Mouse (Mus musculus) lung, postnatal 14 days (tissue): ENCODE results near the gene Dbf4.

Source experiments
- DNase-seq: peaks from one replicate; pipeline ENCODE4 v3.0.0; 2021

Gene Dbf4

DNA sequence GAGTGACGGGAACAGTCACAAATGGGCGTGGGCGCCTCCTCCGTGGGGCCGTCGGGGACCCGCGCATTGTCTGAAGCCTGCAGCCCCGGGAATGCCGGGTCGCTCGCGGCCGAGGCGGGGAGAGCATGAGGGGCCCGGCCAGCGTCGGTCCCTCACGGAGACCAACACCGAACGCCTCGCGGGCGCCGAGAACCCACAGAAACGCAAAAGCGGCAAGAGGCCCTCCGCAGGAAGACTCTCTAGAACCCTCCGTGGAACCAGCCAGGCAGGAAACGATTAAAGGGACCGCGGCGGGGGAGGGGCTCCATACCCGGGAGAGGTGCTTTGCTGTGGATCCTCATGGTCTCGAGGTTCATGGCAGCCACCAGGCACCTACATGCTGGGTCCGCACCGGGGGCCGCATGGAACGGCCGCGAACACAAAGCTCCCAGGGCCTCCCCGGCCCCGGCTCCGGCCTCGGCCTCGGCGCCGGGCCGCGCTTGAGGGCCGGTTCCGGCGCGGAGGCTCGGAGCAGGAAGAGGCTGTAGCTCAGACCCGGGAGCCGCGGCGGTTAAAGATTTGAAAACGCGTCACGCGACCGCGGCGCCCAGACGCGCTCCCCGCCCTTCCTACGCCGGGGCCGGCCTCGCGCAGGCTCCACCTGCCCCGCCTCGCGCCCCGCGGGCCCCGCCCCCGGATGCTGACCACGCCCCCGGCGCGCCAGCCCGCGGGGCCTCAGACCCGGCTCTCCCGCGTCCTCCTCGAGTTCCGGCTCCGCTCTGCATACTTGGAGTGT is at the start of gene Dbf4, which contains the start of gene Slc25a40:
Gene Dbf4 (minus strand): TSS at position 560 of the 775 bp plus-strand sequence.
Gene Slc25a40 (plus strand): TSS at position 694 of the 775 bp plus-strand sequence.
- DNase-seq: peak; percentile 92

DNA sequence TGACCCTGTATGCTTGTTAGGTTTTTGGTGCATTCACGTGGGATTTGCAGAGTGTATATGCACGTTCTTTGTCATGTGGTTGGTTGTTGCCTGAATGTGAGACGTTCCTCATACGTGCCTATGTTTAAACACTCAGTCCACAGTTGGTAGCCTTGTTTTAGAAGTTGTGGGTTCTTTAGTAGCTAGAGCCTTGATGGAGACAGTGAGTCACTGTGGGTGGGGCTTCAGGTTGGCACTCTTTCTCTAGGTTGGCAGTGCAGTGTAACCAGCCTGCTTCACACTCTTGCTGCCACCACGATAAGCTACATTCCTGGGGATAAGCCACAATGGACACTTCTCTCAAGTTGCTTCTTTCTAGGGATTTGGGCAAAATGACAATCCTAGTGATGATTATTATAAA is 34.0 kb upstream of the Dbf4 start:
- no peak for DNase-seq

DNA sequence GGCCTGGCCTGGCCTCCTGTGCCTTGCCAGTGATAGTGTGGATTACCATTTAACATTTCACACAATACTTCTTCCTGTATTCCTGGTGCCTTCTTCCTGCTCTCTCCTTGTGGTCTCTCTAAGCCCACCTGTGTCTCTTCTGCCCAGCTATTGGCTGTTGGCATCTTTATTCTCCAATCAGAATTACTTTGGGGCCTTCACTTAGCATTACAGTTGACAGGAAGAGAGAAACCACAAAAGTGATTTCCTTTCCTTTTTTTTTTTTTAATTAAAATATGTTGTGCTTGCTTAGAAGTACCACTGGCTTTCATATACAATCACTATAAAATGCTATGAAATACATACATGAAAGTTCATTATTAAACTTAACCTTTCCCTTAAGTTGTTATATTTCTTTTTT is 33.0 kb upstream of the Dbf4 start:
- DNase-seq: no peak

DNA sequence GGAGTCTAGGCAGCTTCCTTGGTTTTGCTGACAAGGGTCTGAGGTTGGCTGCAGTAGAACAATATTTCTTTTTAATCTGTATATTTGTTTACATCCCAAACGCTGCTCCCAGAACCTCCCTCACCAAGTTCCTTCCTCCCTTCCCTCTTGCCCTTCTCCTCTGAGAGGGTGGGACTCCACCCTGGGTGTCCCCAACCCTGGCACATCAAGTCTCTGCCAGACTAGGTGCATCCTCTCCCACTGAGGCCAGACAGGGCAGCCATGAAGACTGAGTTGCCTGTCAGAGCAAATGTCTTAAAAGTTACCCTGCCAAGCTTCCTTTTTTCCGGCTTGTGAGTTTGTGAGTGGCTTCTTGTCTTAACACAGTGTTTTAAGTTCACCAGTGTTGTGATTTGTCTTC is 16.6 kb upstream of the Dbf4 start:
- DNase-seq: no peak

DNA sequence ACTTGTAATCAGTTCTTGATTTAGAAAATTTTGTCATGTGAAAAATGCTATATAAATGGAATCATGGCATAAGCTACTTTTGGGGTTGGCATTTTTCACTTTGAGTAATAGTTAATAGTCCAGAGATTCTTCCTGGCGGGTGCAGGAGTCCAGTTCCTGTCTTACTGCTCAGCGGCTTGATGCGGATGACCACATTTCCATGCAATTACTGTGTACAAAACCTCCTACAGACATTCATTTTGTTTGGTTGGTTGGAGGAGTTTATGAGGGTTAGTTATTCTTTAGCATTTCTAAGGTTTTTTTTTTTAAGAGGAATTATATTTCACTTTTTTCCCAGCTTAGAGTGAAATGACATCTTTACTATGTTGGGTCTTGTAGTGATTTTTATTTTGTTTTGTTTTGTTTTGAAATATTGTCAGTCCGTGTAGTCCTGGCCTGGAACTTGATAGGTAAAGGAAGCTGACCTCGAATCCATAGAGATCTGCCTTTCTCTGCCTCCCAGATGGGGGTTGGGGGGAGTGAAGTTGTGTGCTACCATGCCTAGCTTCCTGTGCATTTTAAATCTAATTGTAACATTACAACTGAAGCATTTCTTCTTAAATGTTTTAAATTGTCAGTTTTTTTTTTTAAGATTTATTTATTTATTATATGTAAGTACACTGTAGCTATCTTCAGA is 15.1 kb upstream of the Dbf4 start:
- DNase-seq: no peak

DNA sequence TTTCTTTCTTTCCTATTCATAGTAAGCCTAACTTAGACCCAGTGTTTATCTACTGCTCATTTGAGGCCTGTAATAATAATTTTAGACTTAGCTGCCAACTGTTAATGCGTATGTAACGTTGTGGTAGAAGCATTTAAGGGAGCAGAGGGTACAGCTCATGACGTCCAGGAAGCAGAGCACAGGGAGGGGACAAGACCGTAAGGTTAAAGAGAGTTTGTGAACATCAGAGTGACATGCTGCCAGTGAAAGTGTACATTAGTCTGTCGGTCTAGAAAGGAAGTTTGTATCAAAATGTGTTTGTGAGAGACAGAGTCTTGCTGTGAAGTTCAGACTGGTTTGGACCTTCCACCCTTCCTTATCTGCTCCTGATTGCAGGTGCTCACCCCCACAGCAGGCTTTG is 3.4 kb upstream of the Dbf4 start:
- no peak for DNase-seq

DNA sequence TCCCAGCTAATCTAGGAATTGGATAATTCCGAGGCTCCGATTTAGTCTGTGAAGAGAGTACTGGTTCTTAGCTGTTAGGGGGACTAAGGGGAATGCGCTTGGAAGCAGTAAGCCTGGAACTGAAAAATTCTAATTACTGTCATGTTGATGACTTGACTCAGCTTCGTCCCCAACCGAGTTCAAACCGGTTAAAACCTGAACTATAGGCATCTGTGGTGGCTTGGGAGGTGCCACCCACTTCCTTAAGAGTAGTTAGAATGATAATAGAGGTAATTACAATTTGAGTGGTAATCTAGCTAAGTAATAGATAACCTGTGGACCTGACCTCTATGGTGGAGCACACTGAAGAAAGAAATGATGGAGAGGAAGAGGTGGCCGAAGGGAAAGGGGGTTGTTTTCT is 1.6 kb upstream of the Dbf4 start:
- DNase-seq: no peak

DNA sequence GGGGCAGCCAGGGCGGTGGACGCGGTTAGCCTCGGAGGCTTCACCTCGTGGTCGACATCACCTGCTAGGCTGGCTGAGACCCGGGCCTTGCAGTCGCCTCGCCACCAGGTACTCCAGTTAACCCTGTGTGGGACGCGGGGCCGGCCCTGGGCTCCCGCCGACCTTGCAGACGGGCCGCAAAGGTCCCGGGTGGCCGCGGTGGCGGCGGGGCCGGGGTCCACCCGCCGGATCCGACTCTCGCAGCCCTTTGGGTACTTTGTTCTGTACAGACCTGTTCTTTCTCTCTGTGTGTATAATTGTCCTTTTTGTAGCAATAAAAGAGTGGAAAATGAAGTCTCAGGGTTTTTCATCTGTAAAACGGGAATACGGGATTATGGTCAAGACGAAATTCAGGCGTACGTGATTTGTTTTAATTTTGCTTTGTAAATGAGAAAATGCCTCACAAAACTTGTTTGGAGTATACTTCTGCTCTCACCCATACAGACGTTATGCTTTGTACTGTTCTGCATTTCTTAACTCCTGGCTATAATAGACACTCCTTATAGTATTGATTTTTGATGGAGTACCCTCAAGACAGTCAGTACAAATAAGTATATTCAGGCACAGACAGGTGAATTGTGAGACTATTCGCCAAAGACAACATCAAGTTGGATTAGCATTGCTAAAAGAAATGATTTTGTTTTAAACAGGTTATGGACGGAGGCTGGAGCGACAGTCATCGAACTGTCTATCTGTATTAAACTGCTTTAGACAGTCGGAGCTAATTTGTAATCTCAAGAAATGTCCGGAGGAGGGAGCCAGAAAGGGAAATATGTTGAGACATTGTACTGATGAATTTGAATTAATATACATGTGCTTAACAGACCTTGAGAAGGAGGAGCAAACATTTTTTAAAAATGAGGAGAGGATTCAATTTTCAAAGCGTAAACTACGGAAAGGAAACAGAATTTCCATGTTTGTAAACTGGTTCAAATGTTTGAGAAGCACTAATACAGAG is 714 bp upstream of the Dbf4 start:
- no peak for DNase-seq

DNA sequence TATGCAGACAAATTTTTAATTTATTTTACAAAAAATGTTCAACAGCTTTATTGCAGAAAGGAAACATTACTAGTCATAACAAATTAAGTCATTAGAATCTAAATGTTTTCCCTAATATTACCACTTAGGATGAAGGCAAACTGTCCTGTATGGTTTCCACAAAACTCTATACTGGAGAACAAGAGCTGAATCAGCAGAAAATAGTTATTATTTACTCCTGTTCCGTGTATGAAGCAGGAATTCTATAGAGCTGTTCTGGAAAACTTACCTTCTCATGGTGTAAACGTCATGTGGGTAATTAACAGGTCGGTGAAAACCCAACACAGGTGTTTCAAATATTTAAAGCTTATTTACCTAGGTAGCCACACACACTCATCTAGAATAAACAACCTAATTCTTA is 1.1 kb downstream of the Dbf4 start:
- DNase-seq: no peak

DNA sequence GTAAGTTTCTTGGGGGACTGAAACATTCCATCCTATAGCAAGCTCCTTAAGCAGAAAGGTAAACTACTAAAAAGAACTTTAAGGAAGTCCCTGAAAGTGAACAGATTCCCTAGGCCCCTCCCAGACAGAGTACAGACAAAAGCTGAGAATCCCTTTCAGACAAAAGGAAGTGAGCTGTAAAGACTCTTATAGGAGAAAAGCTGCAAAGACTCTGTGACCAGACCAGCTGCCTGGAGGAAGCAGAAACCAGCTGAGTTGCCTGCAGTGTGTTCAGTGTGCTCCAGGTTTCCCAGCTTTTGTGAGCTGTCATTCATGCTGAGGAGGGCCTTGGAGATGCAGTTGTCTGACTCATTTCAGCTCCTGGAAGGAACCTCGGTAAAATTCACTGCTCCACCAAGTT is 5.1 kb downstream of the Dbf4 start:
- DNase-seq: no peak

DNA sequence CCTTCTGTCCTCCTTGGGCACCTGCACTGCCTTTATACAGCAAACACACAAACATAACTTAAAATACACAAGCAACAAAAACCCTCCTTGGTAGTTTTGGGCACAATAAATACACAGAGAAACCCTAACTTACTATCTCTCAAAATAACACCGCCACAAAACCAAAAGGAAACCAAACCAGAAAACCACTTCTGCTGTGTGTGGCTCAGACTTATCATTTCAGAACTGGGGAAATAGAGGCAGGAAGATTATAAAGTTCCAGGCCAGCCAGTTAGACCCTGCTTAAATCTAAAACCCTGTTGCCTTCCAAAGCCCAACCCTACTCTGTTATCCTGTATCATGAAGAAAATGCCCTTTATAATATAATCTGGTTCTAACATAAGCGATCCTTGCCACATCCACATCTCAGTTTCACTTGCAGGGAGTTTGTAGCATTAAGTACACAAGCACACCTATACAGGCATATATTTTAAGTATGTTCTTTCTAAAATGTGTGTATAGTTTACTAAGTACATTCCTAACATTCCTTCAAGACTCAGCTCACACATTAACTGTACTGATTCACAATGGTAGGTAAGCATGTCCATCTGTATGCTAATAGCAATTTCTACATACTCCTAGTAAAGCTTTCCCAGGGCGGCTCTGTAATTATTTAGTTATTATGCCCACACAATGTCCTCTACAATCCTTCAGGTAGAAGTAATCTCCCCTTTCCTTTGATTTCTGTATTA is 5.7 kb downstream of the Dbf4 start:
- no peak for DNase-seq

DNA sequence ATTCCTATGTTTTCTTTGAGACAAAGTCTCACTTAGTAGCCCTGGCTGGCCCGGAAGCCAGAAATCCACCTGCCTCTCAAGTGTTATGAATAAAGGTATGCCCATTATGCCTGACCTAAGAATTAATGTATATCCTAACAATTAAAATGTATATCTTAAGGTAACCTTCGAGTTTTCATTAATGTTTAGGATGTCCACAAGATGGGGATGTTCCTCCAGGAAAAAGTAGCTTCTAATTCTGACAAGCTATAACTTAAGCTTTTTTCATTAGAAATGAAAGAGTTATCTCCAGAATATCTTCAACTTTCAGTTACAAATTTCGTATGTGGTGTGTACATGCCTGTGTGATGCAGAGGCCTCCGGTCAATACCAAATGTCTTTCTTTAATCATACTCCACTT is 13.8 kb downstream of the Dbf4 start:
- DNase-seq: no peak

DNA sequence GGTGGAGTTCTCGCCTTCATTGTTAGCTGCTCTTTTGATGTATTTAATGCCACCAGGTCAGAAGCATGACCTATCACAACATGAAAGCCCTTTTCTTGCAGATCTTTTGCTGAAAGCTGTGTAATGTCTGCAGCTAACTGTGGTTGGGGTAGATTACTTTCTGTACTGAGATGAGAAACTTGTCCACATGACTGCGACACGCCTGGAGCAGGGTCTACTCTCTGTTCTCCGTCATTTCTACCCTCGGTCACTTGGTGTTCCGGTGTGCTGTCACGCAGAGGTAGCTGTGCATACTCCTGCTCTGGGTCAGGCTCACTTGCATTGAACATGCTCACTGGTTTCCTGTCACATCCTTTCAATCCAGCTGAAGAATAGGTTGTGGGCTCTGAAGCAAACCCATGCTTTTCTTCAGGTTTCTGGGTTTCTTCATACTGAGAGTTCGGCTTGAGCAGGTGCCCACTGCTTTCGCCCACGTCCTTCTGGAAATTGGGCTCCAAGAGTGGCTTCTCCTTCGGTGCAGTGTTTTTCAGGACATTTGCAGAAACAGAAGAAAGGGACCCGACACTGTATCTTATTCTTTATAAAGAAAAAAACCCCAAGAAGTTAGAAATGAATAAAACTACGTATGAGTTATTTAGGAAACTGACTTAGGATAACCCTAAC is 24.8 kb downstream of the Dbf4 start:
- no peak for DNase-seq

DNA sequence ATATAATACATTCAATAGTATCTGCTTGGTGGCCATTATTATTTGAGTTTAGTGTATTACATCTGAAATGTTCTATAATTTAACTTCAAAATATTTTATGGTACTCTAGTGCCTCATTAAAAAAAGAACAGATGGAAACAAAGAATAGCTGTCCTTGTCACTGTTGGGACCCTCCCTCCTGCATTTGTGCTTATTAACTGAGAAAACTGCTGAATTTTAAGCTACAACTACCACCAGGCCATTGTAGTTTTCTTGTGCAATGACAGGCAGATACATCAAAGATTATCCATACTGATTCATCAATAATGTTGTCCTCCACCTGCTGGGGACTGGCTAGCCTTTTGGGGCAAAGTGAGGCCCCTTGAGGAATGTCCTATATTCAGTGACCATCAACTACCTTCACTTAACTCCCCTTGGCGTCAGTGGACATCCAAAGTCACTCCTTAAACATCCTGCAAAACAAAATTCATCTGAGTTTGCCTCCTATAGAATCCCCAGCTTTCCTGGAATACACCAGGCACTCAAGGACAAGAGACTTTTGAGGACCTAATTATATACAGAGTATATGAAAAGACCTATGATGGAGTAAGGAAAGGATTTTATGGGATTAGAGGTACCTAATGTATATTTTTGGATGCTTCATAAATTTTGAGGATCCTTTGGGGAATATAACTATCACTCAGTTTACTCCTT is 28.5 kb downstream of the Dbf4 start:
- DNase-seq: no peak

DNA sequence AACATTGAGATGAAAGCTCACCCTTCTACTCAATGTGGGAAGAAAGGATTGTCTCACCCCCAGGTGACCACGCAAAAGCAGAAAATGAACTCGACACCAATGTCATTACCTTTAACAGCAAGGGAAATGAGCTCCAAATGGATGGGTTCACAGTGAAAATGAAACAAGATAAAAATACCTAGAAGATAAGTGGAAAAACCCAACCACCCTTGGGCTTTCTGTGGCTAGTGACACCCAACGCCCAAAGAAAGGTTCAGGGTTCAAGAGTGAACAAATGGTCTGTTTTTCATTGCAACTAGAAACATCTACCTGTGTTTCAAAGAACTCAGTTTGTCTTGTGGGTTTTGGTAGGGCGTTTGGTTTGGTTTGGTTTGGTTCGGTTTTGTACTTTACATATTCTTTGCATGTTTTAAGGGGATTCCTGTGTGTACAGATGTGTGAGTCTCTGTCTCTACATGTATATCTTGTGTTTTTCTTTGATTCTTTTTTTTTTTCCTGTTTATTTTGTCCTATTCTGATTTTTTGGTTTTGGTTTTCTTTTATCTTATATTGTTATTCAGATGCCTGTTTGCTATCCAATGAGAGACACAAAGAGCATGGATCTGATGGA is 48.1 kb downstream of the Dbf4 start:
- DNase-seq: no peak

DNA sequence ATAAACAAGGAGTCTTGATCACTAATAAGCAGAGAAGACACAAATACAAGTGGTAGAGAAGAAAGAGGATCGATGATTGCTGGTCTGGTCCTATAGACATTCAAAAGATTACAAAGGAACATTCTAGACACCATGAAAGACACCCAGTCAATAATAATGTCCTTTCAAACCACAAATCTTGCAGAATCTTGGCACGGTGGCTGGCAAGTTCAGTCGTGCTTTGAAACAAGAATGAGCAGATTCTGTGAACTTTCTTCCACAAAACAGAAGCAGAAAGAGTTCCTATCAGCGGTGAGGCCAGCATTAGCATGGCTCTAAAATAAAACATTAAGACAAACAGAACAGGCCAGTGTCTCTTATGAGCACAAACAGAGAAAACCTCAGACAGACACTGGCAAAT is 49.1 kb downstream of the Dbf4 start:
- DNase-seq: no peak

DNA sequence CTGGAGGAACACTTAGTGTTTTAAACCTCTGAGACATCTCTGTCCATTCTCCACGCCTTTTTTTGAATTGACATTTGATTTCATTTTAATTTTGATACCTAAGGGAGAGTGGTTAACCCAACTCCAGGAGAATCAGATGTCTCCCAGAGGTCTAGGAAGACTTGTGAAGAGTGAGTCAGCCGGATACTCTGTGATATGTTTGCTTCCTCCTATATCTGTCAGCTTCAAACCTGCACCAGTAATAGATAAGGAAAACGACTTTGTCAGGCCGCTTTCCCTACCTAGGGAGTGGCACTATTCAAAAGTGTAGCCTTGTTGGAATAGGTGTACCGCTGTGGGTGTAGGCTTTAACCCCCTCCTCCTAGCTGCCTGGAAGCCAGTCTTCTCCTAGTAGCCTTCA is 53.7 kb downstream of the Dbf4 start:
- no peak for DNase-seq

DNA sequence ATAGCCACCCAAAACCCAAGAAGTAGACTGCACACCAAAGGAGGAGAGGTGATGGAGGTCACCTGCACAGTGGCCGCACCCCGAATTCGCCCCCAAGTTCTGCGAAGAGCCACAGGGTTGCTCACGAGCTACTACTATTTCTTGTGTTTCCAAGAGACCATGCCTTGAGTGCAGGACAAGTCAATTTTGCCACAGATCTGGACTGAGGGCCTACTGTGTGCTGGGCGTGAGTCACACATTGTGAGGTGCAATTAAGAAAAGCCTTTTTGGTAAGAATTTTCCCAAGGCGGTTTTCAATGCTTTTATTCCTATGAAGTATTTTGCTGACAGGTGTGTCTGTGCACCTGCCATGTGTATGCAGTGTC is 54.2 kb downstream of the Dbf4 start:
- no peak for DNase-seq

DNA sequence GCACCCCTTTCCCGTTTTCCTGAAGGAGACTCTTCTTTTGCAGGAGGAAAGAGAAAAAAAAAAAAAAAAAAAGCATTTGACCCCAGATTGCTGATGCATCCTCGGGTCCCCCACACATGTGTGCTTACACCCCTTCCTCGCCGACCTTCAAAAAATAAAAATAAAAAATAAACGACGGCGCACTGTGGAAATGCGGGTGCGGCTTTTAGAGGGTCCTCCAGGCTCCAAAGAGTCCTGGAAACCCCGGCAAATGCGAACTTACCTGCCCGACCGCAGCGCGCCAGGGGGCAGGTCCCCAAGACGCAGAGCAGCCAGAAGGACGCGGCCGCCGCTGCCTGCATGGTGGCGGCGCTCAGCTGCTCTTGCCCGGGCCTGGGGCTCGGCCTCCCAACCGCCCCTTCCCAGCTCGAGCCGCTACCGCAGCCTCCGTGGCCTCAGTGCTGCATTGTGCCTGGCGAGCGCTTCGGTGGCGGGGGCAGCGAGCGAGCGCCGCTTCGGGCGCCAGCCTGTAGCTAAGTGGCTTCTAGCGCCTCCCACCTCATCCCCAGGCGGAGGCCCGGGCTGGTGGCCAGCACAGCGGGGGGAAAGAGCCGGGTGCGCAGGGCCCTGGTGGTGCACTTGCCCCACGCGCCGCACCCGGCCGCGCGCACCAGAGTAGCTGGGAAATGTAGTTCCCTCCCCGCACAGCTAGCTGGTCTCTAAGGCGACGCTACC is 54.7 kb downstream of the Dbf4 start, which contains the start of gene Adam22:
Gene Adam22 (minus strand): TSS at position 547 of the 714 bp plus-strand sequence.
- DNase-seq: peak; percentile 65
